Mouse (Mus musculus): Measurements from ENCODE around the gene Ttpal. TPM values are rescaled to one million over a fixed set of nuclear protein-coding genes. Genes with fewer than 3 reads are reported as not detected.

Gene Ttpal
- total RNA-seq (2021), result 10 to 100 TPM; 63.0 to 70.7 TPM

DNA sequence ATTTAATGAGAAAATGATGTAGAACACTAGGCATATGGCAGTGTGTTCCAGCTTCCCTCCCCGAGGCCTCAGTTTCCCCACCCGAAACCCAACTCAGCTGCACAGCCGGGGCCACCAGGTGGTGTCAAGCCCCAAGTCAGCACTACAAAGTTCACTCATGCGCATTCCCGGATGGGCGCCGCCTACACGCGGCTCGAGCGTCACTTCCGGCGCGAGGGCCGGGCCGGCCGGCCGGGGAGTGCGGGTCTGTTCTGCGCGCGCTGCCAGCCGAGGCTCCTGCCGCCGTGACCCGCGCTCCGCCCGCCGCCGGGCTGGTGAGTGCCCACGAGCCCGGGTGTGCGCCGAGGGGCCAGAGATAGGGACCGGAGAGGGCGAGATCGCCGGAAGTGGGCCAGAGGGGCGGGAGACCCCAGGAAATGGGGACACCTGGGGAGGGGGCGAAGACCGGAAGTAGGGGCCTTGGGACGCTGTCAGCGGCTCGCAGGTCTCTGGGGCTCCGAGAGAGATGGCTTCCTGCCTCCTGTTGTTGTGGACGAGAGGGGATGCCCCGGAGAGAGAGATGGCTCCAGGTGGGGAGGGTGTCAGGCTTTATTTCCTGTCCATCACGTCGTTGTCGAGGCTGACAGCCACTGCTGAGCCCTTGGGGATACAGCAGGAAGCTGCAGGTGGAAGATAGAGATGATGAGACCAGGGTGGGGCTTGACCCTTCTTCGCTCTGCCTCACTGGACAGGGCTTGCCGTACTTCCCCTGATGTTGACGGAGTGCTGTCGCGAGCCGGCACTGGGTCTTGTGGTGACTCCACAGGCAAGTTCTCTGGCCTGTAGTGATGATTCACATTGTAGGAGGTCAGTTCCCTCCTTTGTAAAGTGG, at the start of gene Ttpal:
Gene Ttpal (plus strand): TSS at position 214 of the 871 bp plus-strand sequence.
- peak; percentile 86 to 89 for DNase-seq (ENCODE audit: low spot score in 2 of 2)
- intact Hi-C loops (cut with DNase I), result loop anchor here (1.0 kb wide), 1 partner anchor 117 kb away; no protein-coding TSS in a partner anchor

DNA sequence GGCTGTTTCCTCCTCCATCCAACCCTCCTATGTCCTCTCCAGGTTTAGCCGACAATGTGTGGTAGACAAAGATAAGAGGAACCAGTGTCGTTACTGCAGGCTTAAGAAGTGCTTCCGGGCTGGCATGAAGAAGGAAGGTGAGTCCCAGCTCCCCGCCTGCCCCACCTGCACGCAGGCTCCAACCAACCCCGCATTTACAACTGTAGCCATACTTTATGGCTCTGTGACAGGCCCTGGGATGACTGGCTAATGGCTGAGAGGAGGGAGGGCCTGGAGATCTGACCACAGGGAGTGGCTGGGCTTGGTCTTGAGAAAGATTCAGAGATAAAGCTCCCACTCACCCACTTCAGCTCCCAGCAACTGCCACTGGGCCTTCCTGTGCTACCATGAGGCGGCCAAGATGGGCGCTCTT, 49.6 kb upstream of the Ttpal start:
- intact Hi-C loops (cut with DNase I), result no loop called here

GRCm38 (mm10) chr2:163554425-163554982, 47.6 kb upstream of the Ttpal start:
- no peak for DNase-seq (ENCODE audit: low spot score in 2 of 2)
- intact Hi-C loops (cut with DNase I), result no loop called here

More for the DNA sequence above, 49.6 kb upstream of the Ttpal start:
- no peak for DNase-seq (ENCODE audit: low spot score in 2 of 2)

- intact Hi-C loops (cut with DNase I), result no loop called here
- no peak for DNase-seq (ENCODE audit: low spot score in 2 of 2)
Observed at GRCm38 (mm10) chr2:163554996-163555395, 47.1 kb upstream of the Ttpal start.

- intact Hi-C loops (cut with DNase I), result no loop called here
- no peak for DNase-seq (ENCODE audit: low spot score in 2 of 2)
Observed at GRCm38 (mm10) chr2:163555417-163555816, 46.7 kb upstream of the Ttpal start.

DNA sequence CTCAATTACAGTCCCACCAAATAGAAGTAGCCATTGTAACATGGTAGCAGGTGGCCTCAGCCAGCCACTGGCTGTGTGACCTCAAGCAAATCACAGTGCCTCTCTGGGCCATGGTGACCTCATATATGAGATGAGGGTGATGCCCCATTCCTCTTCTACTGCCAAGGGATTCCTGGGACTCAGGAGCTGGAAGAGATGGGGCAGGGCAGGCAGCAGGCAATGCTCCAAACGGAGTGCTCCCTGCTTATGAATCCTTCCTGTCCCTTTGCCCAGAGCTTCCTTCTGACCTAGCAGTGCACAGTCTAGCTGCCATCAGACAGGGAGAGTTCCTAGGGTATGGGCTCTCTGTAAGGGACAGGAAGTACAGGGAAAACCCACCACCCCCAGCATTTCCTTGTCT, 43.6 kb upstream of the Ttpal start:
- intact Hi-C loops (cut with DNase I), result no loop called here

DNA sequence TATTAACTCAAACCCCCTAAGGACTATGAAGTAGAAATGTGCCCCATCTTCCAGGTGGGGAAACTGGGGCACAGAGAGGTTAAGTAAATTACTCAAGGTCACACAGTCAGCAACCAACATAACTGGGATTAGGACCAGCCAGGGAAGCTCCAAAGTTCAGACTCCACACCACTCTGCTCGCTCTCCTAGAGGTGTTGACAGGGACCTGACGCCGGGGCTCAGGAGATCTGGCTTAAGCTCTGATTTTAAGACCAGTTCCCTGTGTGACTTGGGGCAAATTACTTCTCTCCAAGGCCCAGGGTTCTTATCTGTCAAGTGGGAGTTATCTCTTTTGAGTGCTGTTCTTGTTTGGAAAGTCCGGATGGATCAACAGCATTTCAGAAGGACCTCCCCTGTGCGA, 42.9 kb upstream of the Ttpal start:
- intact Hi-C loops (cut with DNase I), result no loop called here
- no peak for DNase-seq (ENCODE audit: low spot score in 2 of 2)

More for the DNA sequence above, 43.6 kb upstream of the Ttpal start:
- no peak for DNase-seq (ENCODE audit: low spot score in 2 of 2)

GRCm38 (mm10) chr2:163560247-163560646, 41.9 kb upstream of the Ttpal start:
- intact Hi-C loops (cut with DNase I), result no loop called here
- DNase-seq (ENCODE audit: low spot score in 2 of 2), result no peak

DNA sequence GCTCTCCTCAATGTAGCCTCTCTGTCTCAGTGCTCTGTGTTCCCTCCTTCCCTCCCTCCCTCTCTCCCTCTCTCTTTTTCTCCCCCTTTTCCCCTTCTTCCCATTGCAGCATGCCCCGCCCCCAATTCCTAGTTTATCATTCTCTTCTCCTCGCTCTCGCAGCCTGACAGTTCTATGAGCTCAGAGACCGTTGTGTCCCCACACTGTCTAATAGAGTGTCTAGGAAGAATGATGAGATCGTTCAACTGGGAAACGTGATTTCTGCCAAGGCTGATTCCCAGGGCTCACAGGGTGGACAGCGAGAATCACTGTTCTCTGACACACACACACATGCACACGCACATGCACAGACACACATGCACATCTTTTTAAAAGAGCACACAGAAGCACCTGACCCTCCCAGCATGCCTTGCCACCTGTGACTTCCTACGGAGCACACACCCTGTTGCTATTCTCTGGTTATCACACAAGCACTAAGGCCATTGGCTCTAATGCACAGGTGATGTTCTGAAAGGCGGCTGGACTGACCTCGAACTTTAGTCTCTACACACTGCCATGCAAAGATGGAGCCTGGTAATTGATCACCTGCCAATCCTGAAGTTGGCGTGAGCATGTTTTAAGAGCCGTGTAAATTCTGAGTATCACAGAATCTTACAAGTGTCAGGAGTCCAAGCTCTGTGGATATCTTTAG, 40.7 kb upstream of the Ttpal start:
- intact Hi-C loops (cut with DNase I), result no loop called here
- no peak for DNase-seq (ENCODE audit: low spot score in 2 of 2)

DNA sequence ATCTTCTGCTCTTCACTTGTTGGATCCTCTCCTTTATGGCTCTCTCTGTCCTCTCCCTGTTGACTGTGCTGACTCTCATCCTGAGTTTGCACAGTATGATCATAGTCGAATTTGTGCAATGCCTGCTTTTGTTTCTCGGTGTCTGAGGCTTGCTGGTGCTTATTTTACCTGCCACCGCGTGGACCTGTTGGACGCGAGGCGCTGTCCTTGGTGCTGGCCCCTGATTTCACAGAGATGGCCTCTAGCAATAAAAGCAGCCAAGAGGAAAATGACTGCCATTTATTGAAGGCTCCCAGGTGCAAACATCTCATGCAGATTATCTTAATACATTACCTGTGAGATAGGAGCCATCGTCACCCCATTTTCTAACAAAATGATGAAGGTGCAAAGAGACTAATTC, 37.5 kb upstream of the Ttpal start:
- DNase-seq (ENCODE audit: low spot score in 2 of 2), result no peak
- intact Hi-C loops (cut with DNase I), result no loop called here

DNA sequence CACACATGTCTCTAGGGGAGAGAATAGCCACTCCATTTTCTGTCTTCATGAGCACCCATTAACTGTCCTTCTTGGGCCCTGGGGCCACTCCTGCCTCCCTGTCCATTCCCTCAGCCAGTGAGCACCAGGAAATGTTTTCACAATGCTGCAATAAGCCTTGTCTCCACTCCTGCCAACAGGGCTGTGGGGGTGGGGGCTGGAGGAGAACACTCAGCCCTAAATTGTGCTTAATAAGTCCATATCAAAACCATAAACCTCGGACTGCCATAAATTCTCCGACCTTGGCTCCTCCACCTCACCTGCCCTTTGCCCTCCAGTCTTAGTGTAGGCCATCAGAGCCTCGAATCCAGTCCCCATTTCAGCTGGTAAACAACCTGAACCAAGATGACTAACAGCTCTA, 27.8 kb upstream of the Ttpal start:
- intact Hi-C loops (cut with DNase I), result no loop called here
- DNase-seq (ENCODE audit: low spot score in 2 of 2), result no peak

GRCm38 (mm10) chr2:163575248-163575647, 26.9 kb upstream of the Ttpal start:
- DNase-seq (ENCODE audit: low spot score in 2 of 2), result no peak
- intact Hi-C loops (cut with DNase I), result no loop called here

DNA sequence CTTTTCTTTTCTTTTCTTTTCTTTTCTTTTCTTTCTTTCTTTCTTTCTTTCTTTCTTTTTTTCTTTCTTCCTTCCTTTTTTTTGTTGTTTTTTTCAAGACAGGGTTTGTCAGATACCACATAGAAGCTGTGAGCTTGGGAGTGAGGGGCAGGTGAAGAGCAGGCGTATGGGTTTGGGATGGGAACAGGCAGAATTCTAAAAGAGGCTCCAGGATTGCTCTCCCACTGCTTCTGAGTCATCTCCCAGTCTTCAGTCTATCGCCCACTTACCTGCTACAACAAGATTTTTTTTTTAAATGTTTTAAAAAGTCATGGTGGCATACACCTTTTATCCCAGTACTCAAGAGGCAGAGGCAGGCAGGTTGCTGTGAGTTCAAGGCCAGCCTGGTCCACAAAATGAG, 24.1 kb upstream of the Ttpal start:
- intact Hi-C loops (cut with DNase I), result no loop called here
- no peak for DNase-seq (ENCODE audit: low spot score in 2 of 2)

- intact Hi-C loops (cut with DNase I), result no loop called here
Observed at GRCm38 (mm10) chr2:163580069-163580945, 21.8 kb upstream of the Ttpal start.

DNA sequence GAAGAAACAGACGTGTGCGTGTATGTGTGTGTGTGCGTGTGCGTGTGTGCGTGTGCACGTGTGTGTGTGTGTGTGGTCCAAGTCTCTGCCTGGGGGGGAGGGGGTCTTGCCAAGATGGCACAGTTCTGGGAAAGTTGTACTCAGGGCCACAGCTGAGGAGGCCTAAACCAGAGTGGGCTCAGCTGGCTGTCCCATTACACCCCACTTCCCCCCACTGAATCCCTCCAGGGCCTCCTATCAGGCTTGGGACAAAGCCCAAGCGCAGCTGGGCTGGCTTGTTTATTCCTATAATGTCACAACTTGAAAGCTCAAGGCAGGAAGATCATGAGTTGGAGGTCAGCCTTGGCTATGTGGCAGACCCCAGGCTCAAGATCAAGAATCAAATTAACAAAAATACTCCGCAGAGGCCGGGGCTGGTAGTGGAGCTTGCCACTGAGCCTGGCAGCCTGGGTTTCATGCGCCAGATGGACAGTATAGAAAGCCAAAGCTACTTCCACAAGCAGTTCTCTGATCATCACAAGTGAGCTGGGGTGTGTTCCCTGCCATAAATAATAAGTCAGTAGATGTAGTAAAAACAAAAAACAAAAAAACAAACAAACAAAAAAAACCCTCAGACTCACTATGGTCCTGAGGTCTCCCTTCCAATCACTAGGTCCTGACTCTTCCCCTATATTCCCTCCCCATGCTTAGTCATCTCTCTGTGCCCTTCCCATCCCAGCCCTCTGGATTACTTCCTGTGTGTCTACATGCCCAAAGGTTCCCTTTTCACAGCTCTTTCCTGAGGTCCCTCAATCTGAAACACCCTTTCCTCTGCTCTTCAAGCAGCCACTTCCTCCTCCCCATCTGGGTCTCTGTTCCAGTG, 18.7 kb upstream of the Ttpal start:
- no peak for DNase-seq (ENCODE audit: low spot score in 2 of 2)
- intact Hi-C loops (cut with DNase I), result no loop called here

More at GRCm38 (mm10) chr2:163580069-163580945, 21.8 kb upstream of the Ttpal start:
- no peak for DNase-seq (ENCODE audit: low spot score in 2 of 2)

- DNase-seq (ENCODE audit: low spot score in 2 of 2), result no peak
- intact Hi-C loops (cut with DNase I), result no loop called here
Observed at GRCm38 (mm10) chr2:163584088-163584426, 18.1 kb upstream of the Ttpal start.

- no peak for DNase-seq (ENCODE audit: low spot score in 2 of 2)
- intact Hi-C loops (cut with DNase I), result no loop called here
Observed at GRCm38 (mm10) chr2:163586384-163587261, 15.5 kb upstream of the Ttpal start.

GRCm38 (mm10) chr2:163587506-163587905, 14.6 kb upstream of the Ttpal start:
- no peak for DNase-seq (ENCODE audit: low spot score in 2 of 2)
- intact Hi-C loops (cut with DNase I), result no loop called here
